Mouse (Mus musculus) liver, postnatal 0 days (tissue): ENCODE measurements around the gene Mrm3.

Experiments used
- CTCF ChIP-seq: sonication (generic); IDR thresholded peaks from 2 replicates; pipeline ENCODE4 v1.5.1; 2016; ENCODE audit warnings: antibody characterized with exemption, low read depth
- EP300 ChIP-seq: IDR thresholded peaks from 2 replicates; pipeline ENCODE4 v1.6.1; 2016; ENCODE audit warnings: antibody characterized with exemption, low read depth, mild to moderate bottlenecking

GRCm38 (mm10) chr11:76297252-76297651, 53.7 kb downstream of the Mrm3 start:
- TF ChIP-seq EP300 (no peak), CTCF (no peak)
